Mouse (Mus musculus) hindbrain, postnatal 0 days (tissue): ENCODE results near the gene Notch2. TPM values are rescaled to one million over a fixed set of nuclear protein-coding genes. Genes with fewer than 3 reads are reported as not detected.
A peak's percentile ranks its signal among the peaks of the same experiment; 100 is the strongest.

Source experiments
- ATAC-seq: fragments of 200-750 bp; cut with Nextera tagmentation; 2 replicates; pipeline ENCODE4 v1.8.0; 2017; ENCODE audit warnings: mild to moderate bottlenecking, moderate TSS enrichment, moderate library complexity
- DNase-seq: peaks from one replicate; pipeline ENCODE4 v3.0.0-alpha.2; 2015; ENCODE audit warnings: low spot score
- H3K27ac ChIP-seq: fragments of 300-500 bp; sonication (generic); 2 replicates; pipeline ENCODE4 v1.5.1; 2014; ENCODE audit warnings: mild to moderate bottlenecking
- H3K27me3 ChIP-seq: fragments of 300-500 bp; sonication (generic); 2 replicates; pipeline ENCODE4 v1.6.1; 2014; ENCODE audit warnings: low read length, mixed read lengths; ENCODE audit not compliant: insufficient read depth
- H3K36me3 ChIP-seq: fragments of 300-500 bp; sonication (generic); 2 replicates; pipeline ENCODE4 v1.6.1; 2014; ENCODE audit warnings: low read length, mixed read lengths; ENCODE audit not compliant: insufficient read depth
- H3K4me1 ChIP-seq: fragments of 300-500 bp; sonication (generic); 2 replicates; pipeline ENCODE4 v1.6.1; 2014; ENCODE audit warnings: antibody characterized with exemption, low read length, mixed read lengths; ENCODE audit not compliant: insufficient read depth
- H3K4me2 ChIP-seq: fragments of 300-500 bp; sonication (generic); 2 replicates; pipeline ENCODE4 v1.6.1; 2014; ENCODE audit warnings: low read depth, mild to moderate bottlenecking, low read length, moderate library complexity, mixed read lengths
- H3K4me3 ChIP-seq: fragments of 300-500 bp; sonication (generic); 2 replicates; pipeline ENCODE4 v1.5.1; 2014; ENCODE audit warnings: low read length
- H3K9ac ChIP-seq: fragments of 300-500 bp; sonication (generic); replicated peaks from 2 replicates; pipeline ENCODE4 v1.6.1; 2014; ENCODE audit warnings: mild to moderate bottlenecking, low read length, moderate library complexity, mixed read lengths
- H3K9me3 ChIP-seq: fragments of 300-500 bp; sonication (generic); 2 replicates; pipeline ENCODE4 v1.6.1; 2016; ENCODE audit warnings: low read length, mixed read lengths
- CTCF ChIP-seq: IDR thresholded peaks from 2 replicates; pipeline ENCODE4 v1.5.1; 2016; ENCODE audit warnings: antibody characterized with exemption, control low read depth, low read depth
- WGBS: fragments of 180-500 bp; shearing (Covaris S2); extraction: QIAGEN DNeasy Blood & Tissue Kit; methylation state at CpG from one replicate; pipeline ENCODE4 v1.1.7; 2014; 5-methylcytosine and 5-hydroxymethylcytosine counted together
- polyA plus RNA-seq: library from polyadenylated mRNA; unstranded; fragments of >200 nt; fragmentation: Nextera tagmentation; extraction: Ambion mirVana; gene quantifications from 2 replicates; pipeline ENCODE4 v1.2.1, GENCODE M21; 2015
- total RNA-seq: library from RNA; depleted of rRNA; stranded (reverse); fragments of >200 nt; gene quantifications from 2 replicates; pipeline ENCODE4 v1.2.3, GENCODE M21; 2014; rRNA removed

The Notch2 gene
- 37.7 and 44.9 TPM in 2 replicates for total RNA-seq
- polyA plus RNA-seq = 9.5 and 9.9 TPM in 2 replicates

DNA sequence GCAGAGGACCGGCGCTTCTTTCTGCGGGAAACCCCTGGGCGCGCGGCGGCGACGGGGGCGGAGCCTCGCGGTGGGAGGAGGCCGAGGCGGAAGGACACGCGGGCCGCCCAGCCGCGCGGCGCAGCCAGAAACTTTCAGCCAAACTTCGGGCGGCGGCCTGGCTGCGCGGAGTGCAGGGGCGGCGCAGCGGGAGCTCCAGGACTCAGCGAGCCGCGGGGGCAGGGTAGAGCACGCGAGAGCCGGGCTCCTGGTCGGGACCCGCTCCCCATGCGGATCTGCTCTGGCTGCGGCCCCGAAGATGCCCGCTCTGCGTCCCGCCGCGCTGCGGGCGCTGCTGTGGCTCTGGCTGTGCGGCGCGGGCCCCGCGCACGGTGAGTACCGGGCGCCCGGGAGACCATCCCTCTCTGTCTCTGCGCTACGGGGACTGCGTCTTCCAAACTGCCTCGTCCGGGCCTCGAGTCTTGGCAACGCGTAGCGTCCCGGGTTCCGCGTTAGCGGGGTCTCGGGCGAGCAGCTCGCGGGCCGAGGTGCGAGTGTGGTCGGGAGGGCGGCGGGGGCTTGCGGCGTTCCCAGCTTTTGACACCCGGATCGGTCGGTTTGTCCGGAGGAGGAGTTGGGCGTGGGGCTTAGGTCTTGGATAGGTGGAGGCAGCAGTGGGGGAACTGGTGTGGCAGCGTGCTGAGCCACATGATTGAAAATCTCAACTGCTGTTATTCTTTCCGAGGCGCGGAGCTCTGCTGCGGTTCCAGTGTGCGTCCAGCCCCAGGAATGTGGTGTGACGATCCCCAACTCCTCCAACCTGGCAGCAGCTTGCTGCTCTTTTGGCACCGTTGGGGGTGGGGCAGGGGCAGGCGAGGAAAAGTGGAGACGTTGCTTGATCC, at the start of gene Notch2:
Gene Notch2 (plus strand): TSS at position 127 of the 881 bp plus-strand sequence.
- peak within 1 kb of the TSS; percentile 69 for H3K27ac ChIP-seq
- H3K9ac ChIP-seq = peak within 1 kb of the TSS; percentile 71
- peak; percentile 97 for DNase-seq
- H3K4me3 ChIP-seq = peak within 1 kb of the TSS; percentile 71
- no peaks in the 10 kb centered on the region for H3K27me3 ChIP-seq
- no peaks in the 10 kb centered on the region for H3K36me3 ChIP-seq
- H3K4me2 ChIP-seq = peak within 1 kb of the TSS; percentile 88
- H3K4me1 ChIP-seq = no peaks in the 10 kb centered on the region; the same call in 1 of the 2 replicates
- WGBS = under 1% methylated on average over 91 of the region's 95 CpGs
- ATAC-seq = peak; percentile 93
- no peaks in the 10 kb centered on the region for H3K9me3 ChIP-seq
- no peak for TF ChIP-seq CTCF

DNA sequence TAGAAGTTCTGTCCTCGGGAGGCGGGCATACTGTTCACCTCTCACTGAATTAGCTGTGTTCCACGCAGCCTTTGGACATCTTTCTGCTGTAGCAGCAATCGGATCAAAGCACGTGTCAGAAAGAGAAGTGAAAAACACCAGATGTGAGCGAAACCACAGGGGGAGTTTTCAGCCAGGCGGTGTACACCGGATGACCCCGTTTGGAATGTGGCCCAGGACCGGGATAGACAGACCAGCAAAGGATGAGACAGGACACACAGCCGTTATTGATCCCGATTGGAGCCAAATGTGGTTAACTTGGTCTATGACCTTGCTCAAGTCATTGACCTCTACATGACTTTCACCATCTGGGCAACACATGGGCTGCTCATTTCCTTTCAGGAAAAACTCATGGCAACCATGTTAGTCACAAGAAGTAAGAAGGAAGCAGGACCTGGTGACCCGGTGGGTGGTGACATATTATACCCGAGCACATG, 48.4 kb upstream of the Notch2 start:
- no peak overlapping the region for H3K9ac ChIP-seq
- TF ChIP-seq CTCF = no peak
- H3K9me3 ChIP-seq = no peaks in the 10 kb centered on the region
- H3K36me3 ChIP-seq = no peaks in the 10 kb centered on the region
- no peak overlapping the region for H3K4me2 ChIP-seq
- no peaks in the 10 kb centered on the region for H3K27me3 ChIP-seq
- DNase-seq (peak; percentile 23), ATAC-seq (no peak)
- WGBS = 74% methylated on average over 14 of the region's 14 CpGs
- H3K4me1 ChIP-seq = peaks cover 10% of the 10 kb centered on the region; the same call in 1 of the 2 replicates
- H3K27ac ChIP-seq = no peak overlapping the region
- no peak overlapping the region for H3K4me3 ChIP-seq

GRCm38 (mm10) chr3:97967627-97968026, 45.7 kb upstream of the Notch2 start:
- Histone ChIP-seq H3K9me3 (no peaks in the 10 kb centered on the region), H3K4me1 (no peaks in the 10 kb centered on the region), H3K4me2 (no peak overlapping the region), H3K27ac (no peak overlapping the region), H3K9ac (no peak overlapping the region), H3K27me3 (no peaks in the 10 kb centered on the region), H3K36me3 (no peaks in the 10 kb centered on the region), H3K4me3 (no peak overlapping the region)
- DNase-seq (no peak), ATAC-seq (no peak)
- TF ChIP-seq CTCF = no peak
- 68% methylated on average over 2 of the region's 2 CpGs for WGBS

- TF ChIP-seq CTCF = no peak
Observed at GRCm38 (mm10) chr3:97968191-97968590, 45.1 kb upstream of the Notch2 start.

DNA sequence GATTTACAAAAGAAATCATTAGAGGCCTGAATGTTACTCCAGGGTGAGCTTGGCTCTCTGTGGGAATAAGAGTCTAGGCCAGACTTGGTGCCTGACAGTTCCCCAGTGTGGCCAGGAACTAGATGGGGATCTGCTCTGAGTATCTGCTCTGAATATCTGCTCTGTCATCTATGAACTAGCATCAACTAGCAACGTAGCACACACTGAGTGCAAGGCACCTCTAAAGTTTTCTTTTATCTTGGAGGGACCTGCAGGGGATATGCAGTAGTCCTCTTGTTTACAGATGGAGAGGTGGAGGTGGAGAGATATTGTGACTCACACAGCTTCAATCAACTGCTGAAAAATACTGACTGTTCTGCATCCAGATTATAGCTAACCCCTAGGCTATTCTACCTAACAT, 44.3 kb upstream of the Notch2 start:
- H3K27me3 ChIP-seq = no peaks in the 10 kb centered on the region
- H3K4me1 ChIP-seq = no peaks in the 10 kb centered on the region
- 79% methylated on average over 1 of the region's 1 CpGs for WGBS
- DNase-seq = no peak
- H3K9ac ChIP-seq = no peak overlapping the region
- no peak overlapping the region for H3K4me2 ChIP-seq
- ATAC-seq = no peak
- no peak for TF ChIP-seq CTCF
- no peaks in the 10 kb centered on the region for H3K9me3 ChIP-seq
- H3K27ac ChIP-seq = no peak overlapping the region
- no peaks in the 10 kb centered on the region for H3K36me3 ChIP-seq
- no peak overlapping the region for H3K4me3 ChIP-seq

More at GRCm38 (mm10) chr3:97968191-97968590, 45.1 kb upstream of the Notch2 start:
- Histone ChIP-seq H3K4me1 (no peaks in the 10 kb centered on the region), H3K4me2 (no peak overlapping the region), H3K9me3 (no peaks in the 10 kb centered on the region), H3K27ac (no peak overlapping the region), H3K27me3 (no peaks in the 10 kb centered on the region), H3K9ac (no peak overlapping the region), H3K36me3 (no peaks in the 10 kb centered on the region), H3K4me3 (no peak overlapping the region)
- no peak for ATAC-seq
- DNase-seq = no peak
- 91% methylated on average over 2 of the region's 2 CpGs for WGBS

DNA sequence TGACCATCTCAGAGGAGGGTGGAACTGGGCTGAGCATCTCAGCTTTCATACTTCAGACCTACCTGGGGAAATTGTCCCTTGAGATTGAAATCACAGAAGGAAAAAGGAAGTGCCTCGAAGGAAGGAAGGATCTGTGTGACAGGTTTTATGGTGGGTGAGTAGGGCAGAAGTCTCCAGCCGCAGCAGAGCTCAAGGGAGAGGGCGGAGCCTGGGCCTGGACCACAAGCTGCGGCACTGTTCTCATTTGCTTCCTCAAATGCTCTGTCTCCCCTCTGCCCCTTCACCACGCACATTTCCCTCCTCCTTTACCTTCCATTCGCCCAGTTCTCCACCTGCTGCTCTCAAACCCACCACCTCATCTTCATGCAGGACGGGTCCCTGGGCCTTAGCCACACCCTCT, 42.2 kb upstream of the Notch2 start:
- ATAC-seq (no peak), DNase-seq (no peak)
- no peaks in the 10 kb centered on the region for H3K9me3 ChIP-seq
- no peak overlapping the region for H3K4me2 ChIP-seq
- no peaks in the 10 kb centered on the region for H3K36me3 ChIP-seq
- no peak for TF ChIP-seq CTCF
- H3K9ac ChIP-seq = no peak overlapping the region
- no peak overlapping the region for H3K27ac ChIP-seq
- H3K4me1 ChIP-seq = no peaks in the 10 kb centered on the region
- H3K4me3 ChIP-seq = no peak overlapping the region
- no peaks in the 10 kb centered on the region for H3K27me3 ChIP-seq
- WGBS = 33% methylated on average over 7 of the region's 7 CpGs

DNA sequence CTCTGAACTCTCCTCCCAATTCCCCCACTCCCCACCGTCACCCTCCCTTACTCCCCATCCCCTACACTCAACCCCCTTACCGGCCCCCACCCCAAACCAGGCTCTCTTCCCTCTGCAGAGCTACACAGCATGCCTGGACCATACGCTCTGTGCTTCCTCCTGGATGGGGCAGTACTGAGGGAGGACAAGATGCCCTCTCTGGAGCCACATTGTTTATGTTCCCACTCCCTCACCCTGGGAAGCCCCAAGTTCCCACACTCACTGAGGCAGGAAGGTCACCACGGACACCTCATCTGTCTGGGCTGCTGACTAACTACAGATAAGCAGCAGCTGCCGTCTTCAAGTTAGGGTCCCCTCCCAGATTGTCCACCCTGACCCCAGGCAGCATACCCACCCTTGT, 41.1 kb upstream of the Notch2 start:
- H3K9ac ChIP-seq = no peak overlapping the region
- no peaks in the 10 kb centered on the region for H3K27me3 ChIP-seq
- no peak for DNase-seq
- no peaks in the 10 kb centered on the region for H3K36me3 ChIP-seq
- 62% methylated on average over 5 of the region's 5 CpGs for WGBS
- TF ChIP-seq CTCF = no peak
- H3K4me2 ChIP-seq = no peak overlapping the region
- no peak overlapping the region for H3K27ac ChIP-seq
- H3K4me3 ChIP-seq = no peak overlapping the region
- no peaks in the 10 kb centered on the region for H3K4me1 ChIP-seq
- no peaks in the 10 kb centered on the region for H3K9me3 ChIP-seq
- no peak for ATAC-seq
